Mouse (Mus musculus): ENCODE data around the gene Cage1. TPM values are rescaled to one million over a fixed set of nuclear protein-coding genes. Genes with fewer than 3 reads are reported as not detected.

The Cage1 gene
- 2.4 and 2.7 TPM in 2 replicates for polyA plus RNA-seq (2015; fragmentation: Nextera tagmentation; extraction: Ambion mirVana)

DNA sequence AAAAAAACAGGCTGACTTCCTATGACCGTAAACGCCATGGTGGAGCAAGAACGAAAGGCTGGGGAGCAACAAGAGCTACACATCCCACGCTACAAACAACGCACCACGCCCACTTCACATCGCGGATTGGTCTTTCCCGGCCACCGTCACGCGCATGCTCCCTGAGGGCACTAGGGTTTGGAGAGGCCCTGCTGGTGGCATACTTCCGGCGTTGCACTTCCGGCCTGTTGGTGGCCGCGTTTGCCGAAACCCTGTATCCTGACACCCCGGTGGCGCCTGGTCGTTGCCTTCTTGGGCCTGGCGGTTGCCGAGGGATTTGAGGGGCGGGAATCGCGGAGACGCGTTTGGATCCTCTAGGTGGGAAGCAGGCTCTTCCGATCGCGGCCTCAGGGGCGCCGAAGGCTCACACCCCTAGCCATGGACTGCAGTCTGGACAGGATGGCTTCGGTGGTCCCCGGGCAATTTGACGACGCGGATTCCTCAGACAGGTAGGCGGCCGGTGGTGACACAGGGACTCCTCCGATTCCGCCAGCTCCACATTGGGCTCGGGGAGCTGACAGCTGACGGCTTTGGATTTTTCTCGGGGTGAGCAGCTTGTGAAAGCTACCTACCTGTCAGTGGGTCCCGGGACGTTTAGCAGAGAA lies at the start of gene Cage1:
Gene Cage1, minus strand, starts transcription at position 26 of the 644 bp plus-strand sequence.
- peak within 1 kb of the TSS; percentile 90 for H3K9ac ChIP-seq
- H3K27ac ChIP-seq, result peak within 1 kb of the TSS; percentile 86
- H3K36me3 ChIP-seq, result peaks cover 22% of the 10 kb centered on the region
- H3K4me2 ChIP-seq, result peak within 1 kb of the TSS; percentile 97
- no peaks in the 10 kb centered on the region for H3K9me3 ChIP-seq
- H3K4me1 ChIP-seq (replicated peaks), result peaks cover 28% of the 10 kb centered on the region
- ATAC-seq (ENCODE audit: low FRiP score), result peak; percentile 97
- peak within 1 kb of the TSS; percentile 87 for H3K4me3 ChIP-seq
- H3K27me3 ChIP-seq, result no peaks in the 10 kb centered on the region
- WGBS, result under 1% methylated on average over 47 of the region's 47 CpGs

DNA sequence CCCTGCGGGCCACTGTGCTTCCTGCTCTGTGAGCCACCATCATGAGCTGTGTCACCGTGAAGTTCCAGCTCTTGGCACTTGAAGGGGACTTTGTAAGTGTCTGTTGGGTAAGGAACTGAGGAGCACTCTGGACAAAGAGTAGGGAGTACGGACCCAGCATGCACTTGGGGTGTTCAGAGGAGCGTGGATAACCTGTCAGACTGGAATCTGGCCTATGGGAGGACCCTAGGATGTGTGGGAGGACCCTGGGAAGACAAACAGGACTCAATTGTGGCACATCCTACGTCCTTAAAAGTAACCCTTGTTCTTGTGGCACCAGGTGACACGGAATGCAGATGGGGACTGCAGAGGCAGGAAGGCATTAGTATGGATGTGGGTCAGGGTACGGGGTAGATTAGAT lies 44.3 kb upstream of the Cage1 start:
- no peak for ATAC-seq (ENCODE audit: low FRiP score)
- no peak overlapping the region for H3K4me3 ChIP-seq
- H3K4me1 ChIP-seq (replicated peaks), result no peaks in the 10 kb centered on the region
- no peak overlapping the region for H3K4me2 ChIP-seq
- no peak overlapping the region for H3K9ac ChIP-seq
- H3K9me3 ChIP-seq, result no peaks in the 10 kb centered on the region
- 83% methylated on average over 7 of the region's 7 CpGs for WGBS
- no peaks in the 10 kb centered on the region for H3K36me3 ChIP-seq
- no peak overlapping the region for H3K27ac ChIP-seq
- H3K27me3 ChIP-seq, result no peaks in the 10 kb centered on the region

DNA sequence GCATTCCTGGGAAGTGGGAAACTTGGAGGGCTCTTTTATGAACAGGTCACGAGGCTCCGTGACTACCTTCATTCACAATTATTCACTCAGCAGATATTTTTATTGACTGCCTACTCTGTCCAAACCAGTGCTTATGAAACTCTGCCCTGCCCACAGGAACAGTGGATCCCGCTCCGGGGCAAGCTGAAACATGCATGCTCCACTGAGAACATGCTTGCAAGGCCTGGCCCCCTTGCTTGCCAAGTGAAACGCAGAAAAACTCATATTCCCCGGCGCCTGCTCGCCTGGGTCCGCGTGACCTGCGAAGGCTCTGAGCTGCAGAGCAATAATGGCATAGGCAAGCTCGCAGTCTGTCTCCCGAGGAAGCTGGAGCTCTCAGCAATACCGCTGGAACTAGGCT lies 43.9 kb upstream of the Cage1 start:
- no peak overlapping the region for H3K4me2 ChIP-seq
- ATAC-seq (ENCODE audit: low FRiP score), result no peak
- no peaks in the 10 kb centered on the region for H3K4me1 ChIP-seq (replicated peaks)
- H3K9ac ChIP-seq, result no peak overlapping the region
- no peaks in the 10 kb centered on the region for H3K36me3 ChIP-seq
- no peak overlapping the region for H3K4me3 ChIP-seq
- no peak overlapping the region for H3K27ac ChIP-seq
- WGBS, result 88% methylated on average over 14 of the region's 14 CpGs
- no peaks in the 10 kb centered on the region for H3K9me3 ChIP-seq
- no peaks in the 10 kb centered on the region for H3K27me3 ChIP-seq

DNA sequence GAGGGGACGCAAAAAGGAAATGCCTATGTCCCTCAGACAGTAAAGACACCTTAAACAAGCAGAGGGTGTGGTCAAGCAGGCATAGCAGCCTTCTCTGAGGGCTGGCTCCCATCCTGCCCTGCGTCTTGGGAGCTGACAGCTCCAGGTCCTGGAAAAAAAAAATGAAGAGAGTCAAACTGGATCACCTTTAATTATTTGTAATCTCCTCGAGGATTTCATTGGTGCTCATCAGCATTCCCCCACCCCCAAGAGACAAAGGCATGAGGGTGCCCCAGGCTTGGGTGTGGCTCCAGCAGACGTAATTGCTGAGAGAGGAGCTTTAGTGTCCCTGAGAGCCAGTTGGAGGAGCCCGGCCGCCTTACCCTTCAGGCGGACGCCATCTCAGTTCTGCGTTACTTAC lies 43.1 kb upstream of the Cage1 start:
- no peaks in the 10 kb centered on the region for H3K27me3 ChIP-seq
- no peak overlapping the region for H3K4me2 ChIP-seq
- ATAC-seq (ENCODE audit: low FRiP score), result no peak
- 58% methylated on average over 9 of the region's 9 CpGs for WGBS
- H3K9ac ChIP-seq, result no peak overlapping the region
- H3K4me1 ChIP-seq (replicated peaks), result no peaks in the 10 kb centered on the region
- H3K9me3 ChIP-seq, result no peaks in the 10 kb centered on the region
- H3K36me3 ChIP-seq, result no peaks in the 10 kb centered on the region
- H3K27ac ChIP-seq, result no peak overlapping the region
- H3K4me3 ChIP-seq, result no peak overlapping the region

DNA sequence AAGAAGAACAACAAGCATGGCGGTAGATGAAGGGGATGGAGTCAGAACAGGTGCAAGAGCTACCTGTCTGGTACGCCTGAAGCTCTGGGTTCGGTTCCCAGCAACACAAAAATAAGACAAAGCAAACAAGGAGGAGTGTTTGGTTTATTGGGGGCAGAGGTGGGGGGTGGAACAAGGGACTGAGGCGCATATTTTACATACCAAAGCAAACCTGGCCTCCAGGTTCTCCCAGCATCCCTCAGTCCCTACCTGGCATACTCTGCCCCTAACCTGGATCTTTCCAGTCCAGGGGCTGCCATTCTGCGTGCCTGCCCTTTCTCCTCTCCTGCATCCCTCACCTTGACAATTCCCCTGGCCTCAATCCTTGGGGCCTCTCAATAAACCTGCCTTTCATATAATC lies 42.5 kb upstream of the Cage1 start:
- H3K36me3 ChIP-seq, result no peaks in the 10 kb centered on the region

DNA sequence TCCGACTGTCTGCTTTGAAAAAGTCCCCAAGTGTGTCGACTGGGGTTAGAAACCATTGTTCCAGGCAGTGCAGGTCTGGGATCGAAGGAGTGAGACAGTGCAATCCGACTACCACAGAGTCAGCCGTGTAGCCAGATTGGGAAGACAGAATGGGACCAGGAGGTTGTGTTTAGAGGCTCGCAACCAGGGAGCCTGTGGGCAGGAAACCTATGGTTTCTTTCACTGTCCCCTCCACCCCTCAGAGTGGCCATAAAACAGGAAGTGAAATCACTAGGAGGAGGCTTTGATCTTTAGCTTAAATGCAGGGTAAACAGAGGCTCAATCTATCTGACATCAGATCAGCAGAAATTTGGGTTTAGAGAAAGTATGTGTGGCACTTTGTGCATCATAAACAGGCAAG lies 42.0 kb upstream of the Cage1 start:
- Histone ChIP-seq H3K36me3 (no peaks in the 10 kb centered on the region), H3K4me1 (replicated peaks) (no peaks in the 10 kb centered on the region), H3K4me3 (no peak overlapping the region), H3K27me3 (no peaks in the 10 kb centered on the region), H3K27ac (no peak overlapping the region), H3K9ac (no peak overlapping the region), H3K9me3 (no peaks in the 10 kb centered on the region), H3K4me2 (no peak overlapping the region)
- ATAC-seq (ENCODE audit: low FRiP score), result no peak
- WGBS, result 63% methylated on average over 6 of the region's 6 CpGs

More for the DNA sequence above, 42.5 kb upstream of the Cage1 start:
- no peak for ATAC-seq (ENCODE audit: low FRiP score)
- Histone ChIP-seq H3K27ac (no peak overlapping the region), H3K4me2 (no peak overlapping the region), H3K9ac (no peak overlapping the region), H3K9me3 (no peaks in the 10 kb centered on the region), H3K4me1 (replicated peaks) (no peaks in the 10 kb centered on the region), H3K27me3 (no peaks in the 10 kb centered on the region), H3K4me3 (no peak overlapping the region)
- 88% methylated on average over 5 of the region's 5 CpGs for WGBS

DNA sequence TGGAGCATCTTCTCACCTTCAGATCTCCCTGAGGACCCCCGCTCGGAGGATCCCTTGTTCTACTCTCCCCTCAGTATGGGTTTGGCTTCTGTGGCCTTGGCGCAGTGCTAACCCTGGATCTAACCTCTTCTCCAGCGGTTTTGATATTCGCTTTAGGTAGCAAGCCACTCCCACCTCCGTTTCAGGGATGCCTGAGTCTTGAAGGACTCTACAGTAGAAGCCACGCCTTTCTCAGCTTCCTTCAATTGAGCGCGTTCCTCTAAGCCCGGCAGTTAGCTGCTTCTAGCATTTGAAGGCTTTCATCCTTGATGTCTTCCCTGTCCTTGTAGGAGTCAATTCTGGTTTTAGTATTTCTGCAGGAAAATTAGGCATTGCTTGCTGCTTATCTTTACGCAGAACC lies 40.2 kb upstream of the Cage1 start:
- ATAC-seq (ENCODE audit: low FRiP score), result no peak
- Histone ChIP-seq H3K9me3 (no peaks in the 10 kb centered on the region), H3K4me1 (replicated peaks) (no peaks in the 10 kb centered on the region), H3K4me3 (no peak overlapping the region), H3K27ac (no peak overlapping the region), H3K4me2 (no peak overlapping the region), H3K9ac (no peak overlapping the region), H3K27me3 (no peaks in the 10 kb centered on the region), H3K36me3 (no peaks in the 10 kb centered on the region)
- WGBS, result 24% methylated on average over 11 of the region's 11 CpGs

DNA sequence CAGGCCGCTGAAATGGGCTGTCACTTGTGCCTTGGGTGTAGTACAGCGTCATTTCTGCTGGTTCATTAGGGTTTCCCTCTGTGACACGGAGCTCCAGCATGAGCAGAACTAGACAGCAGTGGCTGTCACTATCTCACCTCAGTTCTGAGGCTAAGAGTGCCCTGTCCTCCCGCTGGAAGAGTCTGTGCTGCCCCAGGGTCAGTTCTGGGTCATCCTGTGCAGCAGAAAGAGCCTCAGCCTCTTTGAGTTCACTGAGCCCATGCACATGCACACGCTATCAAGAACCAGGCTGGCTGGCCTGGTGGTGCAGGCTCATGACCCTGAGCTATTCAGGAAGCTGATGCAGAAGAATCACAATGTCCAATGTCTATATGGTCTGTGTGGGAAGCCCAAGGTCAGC lies 37.5 kb upstream of the Cage1 start:
- no peak overlapping the region for H3K4me3 ChIP-seq
- no peak overlapping the region for H3K9ac ChIP-seq
- no peak for ATAC-seq (ENCODE audit: low FRiP score)
- H3K27ac ChIP-seq, result no peak overlapping the region
- no peaks in the 10 kb centered on the region for H3K9me3 ChIP-seq
- no peaks in the 10 kb centered on the region for H3K27me3 ChIP-seq
- H3K36me3 ChIP-seq, result 0 out of 2 replicates have a peak, but pooled peaks cover 3% of the 10 kb centered on the region
- H3K4me1 ChIP-seq (replicated peaks), result no peaks in the 10 kb centered on the region
- no peak overlapping the region for H3K4me2 ChIP-seq
- WGBS, result 66% methylated on average over 5 of the region's 5 CpGs

DNA sequence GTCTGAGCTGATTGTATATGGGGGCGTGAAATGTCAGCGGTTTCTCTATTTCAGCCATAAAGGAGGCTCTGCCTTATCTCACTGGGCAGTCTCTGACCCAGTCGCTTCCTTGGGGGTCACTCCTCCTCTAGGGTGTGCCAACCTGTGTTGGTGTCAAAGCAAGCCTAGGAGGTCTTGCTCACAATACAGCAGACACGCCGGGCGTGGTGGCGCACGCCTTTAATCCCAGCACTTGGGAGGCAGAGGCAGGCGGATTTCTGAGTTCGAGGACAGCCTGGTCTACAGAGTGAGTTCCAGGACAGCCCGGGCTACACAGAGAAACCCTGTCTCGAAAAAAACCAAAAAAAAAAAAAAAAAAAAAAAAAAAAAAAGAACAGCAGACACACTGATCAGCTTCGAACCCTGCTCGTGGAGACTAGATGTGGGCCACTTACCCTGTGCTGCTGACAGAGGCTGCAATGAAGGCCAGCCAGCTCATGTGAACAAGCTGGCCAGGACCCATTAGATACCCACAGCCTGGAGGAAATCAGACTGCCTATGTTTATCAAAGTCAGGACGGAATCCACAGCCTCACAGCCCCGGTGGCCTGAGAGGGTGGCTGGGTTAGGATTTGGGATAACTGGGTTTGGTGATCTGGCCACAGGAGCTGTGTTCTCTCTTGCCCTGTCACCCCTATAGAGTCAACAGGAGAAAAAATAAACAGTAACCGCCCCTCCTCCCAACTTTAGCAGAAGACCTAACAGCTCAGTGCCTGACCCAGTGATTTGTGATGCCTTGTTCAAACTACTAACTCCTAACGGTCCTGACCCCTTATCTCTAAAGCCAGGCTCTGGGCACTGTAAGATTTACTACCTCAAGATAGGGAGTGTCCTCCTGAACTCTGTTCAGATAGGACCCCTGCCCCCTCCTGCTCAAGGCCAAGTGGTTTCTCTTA lies 36.8 kb upstream of the Cage1 start:
- WGBS, result 89% methylated on average over 18 of the region's 18 CpGs

DNA sequence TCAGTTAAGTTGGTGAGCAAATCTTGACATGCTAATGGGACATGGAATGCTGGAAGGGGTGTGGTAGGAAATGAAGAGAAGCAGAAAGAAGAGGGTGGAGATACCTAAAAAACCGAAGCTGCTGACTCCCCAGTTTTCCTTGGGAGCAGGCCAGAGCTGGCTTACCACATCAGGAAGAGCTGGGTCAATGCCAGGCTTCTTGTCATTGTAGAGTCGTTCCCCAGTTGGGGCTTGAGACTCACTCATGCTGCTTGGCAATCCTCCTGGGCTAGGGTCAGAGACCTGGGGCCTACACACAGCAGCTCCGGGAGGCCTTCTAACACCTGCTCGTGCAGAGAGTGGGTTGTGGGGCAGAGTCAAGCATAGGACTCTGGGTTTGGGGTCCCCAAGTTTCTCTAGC lies 34.1 kb upstream of the Cage1 start:
- WGBS, result 79% methylated on average over 4 of the region's 4 CpGs
- Histone ChIP-seq H3K27ac (no peak overlapping the region), H3K4me2 (no peak overlapping the region), H3K4me1 (replicated peaks) (no peaks in the 10 kb centered on the region), H3K27me3 (no peaks in the 10 kb centered on the region), H3K9me3 (no peaks in the 10 kb centered on the region), H3K9ac (no peak overlapping the region), H3K36me3 (0 out of 2 replicates have a peak, but pooled peaks cover 3% of the 10 kb centered on the region), H3K4me3 (no peak overlapping the region)
- ATAC-seq (ENCODE audit: low FRiP score), result no peak

More for the DNA sequence above, 36.8 kb upstream of the Cage1 start:
- H3K36me3 ChIP-seq, result 0 out of 2 replicates have a peak, but pooled peaks cover 3% of the 10 kb centered on the region
- H3K4me1 ChIP-seq (replicated peaks), result no peaks in the 10 kb centered on the region
- no peak overlapping the region for H3K9ac ChIP-seq
- H3K9me3 ChIP-seq, result no peaks in the 10 kb centered on the region
- no peaks in the 10 kb centered on the region for H3K27me3 ChIP-seq
- H3K27ac ChIP-seq, result no peak overlapping the region
- H3K4me2 ChIP-seq, result no peak overlapping the region
- ATAC-seq (ENCODE audit: low FRiP score), result no peak
- H3K4me3 ChIP-seq, result no peak overlapping the region

DNA sequence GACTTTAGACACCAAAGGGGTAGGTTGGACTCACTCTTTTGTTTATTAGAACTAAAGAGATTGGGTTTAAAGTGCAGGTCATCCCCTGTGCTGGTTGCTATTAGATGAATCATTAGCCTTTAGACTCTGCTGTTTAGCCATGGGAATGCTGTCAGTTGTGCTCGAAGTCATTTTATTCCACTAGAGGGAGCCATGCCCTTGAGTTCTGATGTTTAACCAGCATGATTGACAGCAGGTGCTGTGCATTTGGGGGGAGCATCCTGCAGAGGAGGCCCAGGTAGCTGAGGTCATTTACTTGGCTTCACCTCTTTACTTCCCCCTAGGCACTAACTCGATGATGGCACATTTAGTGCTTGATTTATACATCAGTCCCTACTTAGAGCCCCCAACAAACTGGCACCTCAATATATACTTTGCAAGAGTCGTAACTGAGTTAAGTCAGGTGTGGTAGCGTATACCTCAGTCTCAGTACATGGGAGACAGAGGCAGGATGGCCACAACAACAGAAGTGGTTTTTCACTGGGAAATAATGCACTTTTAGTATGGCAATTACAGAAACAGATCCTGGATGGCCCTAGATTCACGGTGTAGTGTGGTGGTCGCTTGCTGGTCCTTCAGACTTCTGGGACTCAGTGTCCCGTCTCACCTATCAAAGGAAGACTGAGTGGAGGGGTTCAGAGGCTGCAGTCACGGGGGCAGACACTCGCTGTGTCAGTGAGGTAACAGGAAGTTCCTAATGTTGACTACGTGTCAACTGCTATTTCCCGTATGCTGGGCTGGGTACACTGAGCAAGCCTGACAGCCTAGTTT lies 28.2 kb upstream of the Cage1 start:
- Histone ChIP-seq H3K9me3 (no peaks in the 10 kb centered on the region), H3K27ac (no peak overlapping the region), H3K4me3 (no peak overlapping the region), H3K4me1 (replicated peaks) (no peaks in the 10 kb centered on the region), H3K36me3 (peaks cover 30% of the 10 kb centered on the region), H3K9ac (no peak overlapping the region), H3K27me3 (no peaks in the 10 kb centered on the region), H3K4me2 (no peak overlapping the region)
- 77% methylated on average over 11 of the region's 11 CpGs for WGBS
- peak; percentile 54; the same call in 1 of the 2 replicates for ATAC-seq (ENCODE audit: low FRiP score)

DNA sequence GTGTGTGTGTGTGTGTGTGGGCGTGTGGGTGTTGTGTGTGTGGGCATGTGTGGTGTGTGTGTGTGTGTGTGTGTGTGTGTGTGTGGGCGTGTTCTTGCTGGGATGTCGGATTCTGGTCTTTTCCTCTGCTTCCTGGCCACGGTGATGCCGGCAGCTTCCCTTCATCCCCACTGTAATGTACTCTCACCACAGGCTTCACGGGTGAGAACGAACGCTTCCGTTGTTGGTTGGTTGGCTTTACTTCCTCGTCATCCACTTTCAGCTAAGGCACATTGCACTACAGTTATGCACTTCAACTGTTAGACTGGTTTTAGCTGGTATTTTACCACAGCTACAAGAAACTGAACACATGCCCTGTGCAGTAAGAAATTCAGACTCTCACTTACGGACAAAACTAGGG lies 25.8 kb upstream of the Cage1 start:
- H3K9ac ChIP-seq, result no peak overlapping the region
- ATAC-seq (ENCODE audit: low FRiP score), result no peak
- no peak overlapping the region for H3K27ac ChIP-seq
- H3K4me2 ChIP-seq, result no peak overlapping the region
- no peak overlapping the region for H3K4me3 ChIP-seq
- 94% methylated on average over 11 of the region's 11 CpGs for WGBS
- H3K4me1 ChIP-seq (replicated peaks), result no peaks in the 10 kb centered on the region
- H3K36me3 ChIP-seq, result peaks cover 51% of the 10 kb centered on the region
- H3K9me3 ChIP-seq, result no peaks in the 10 kb centered on the region
- no peaks in the 10 kb centered on the region for H3K27me3 ChIP-seq

All from hindbrain, embryonic 13.5 days (tissue).